Mouse (Mus musculus): Measurements from ENCODE around the gene Map4k5.

Map4k5 gene

DNA sequence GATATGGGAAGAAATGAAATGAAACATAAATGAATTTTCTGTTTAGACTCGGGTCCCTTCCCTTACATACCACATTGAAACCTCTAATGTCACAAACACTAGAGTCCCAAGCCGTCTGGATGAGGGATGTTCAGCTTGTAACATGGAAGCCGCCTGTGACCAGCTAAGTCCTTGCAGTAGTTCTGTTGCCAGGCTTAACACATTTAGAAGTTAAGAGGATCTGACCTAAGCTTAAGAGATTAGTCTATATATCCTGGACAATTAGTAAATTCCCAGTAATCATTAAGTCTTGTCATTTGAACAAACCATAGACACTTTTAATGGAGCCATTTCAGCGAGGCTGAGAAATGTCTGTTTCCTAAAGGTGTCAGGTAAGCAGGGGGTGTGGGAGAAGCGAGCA, 137.0 kb downstream of the Map4k5 start:
- DNase-seq (ENCODE audit: low read depth), result no peak

DNA sequence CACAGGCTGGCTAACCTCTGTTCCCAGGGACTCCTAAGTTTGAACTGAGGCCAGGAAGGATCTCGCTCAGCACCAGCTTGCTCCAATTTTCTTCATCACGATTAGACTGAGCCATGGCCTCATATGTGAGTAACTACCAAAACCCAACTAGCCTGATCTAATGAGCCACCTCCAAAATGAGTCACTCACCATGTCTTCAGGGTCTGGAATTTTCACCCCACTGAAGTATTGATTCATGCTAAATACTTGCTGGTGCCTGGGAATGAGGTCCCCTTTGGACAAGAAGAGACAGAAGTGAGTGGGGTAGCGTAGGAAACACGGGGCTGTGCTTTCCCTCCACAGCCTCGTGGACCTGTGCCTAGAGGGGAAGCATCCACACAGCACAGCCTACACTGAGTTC, 139.1 kb downstream of the Map4k5 start:
- peak; percentile 67 for DNase-seq (ENCODE audit: low read depth)
